12 mouse cellular contexts compared by ENCODE assay signal in the genomic region with DNA sequence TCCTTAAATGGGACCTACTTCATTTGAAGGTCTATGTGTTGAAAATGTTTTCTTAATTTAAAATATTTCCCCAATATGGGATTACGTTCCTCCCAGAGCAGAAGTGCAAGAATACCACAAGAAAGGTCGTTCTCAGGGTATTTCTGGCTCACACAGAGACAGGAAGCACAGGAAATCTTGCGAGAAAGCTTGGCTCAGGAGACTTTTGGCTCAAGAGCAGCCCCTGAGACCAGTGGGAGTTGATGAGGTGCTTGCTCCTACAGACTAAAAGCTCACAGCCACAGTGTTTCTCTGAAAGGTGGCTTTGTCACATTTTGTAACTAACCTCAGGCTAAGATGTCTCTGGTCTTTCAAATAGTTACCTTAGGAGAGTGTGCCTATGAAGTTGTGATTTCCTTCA.
A peak's percentile ranks its signal among the peaks of the same experiment; 100 is the strongest.
DNase-seq lines count a peak whose midpoint lies in the region; ATAC-seq and TF ChIP-seq lines count a peak whose summit lies in the region.
"Had no signal": no experiment of that assay in that cellular context is flagged by ENCODE, and none has a peak within 500 bp of the region (broad histone marks: within the 10 kb centered on the region; RNA-seq: fewer than 3 reads in every experiment).

No protein-coding gene starts in this region.

- H3K4me3 ChIP-seq in cerebellum, adult 2 months (replicated peaks; ENCODE audit: insufficient read depth, low read depth, low read length) = no peak overlapping the region
- H3K4me3 ChIP-seq in kidney, embryonic 16.5 days (ENCODE audit: low read length) = no peak overlapping the region
- H3K4me3 ChIP-seq: liver, embryonic 13.5 days; megakaryocyte, embryonic 14.5 days; myocyte had no signal

- 31% methylated on average over 3 of the region's 3 CpGs for WGBS in cerebellum, adult 2 months
- WGBS in kidney, embryonic 16.5 days = 55% methylated on average over 3 of the region's 3 CpGs

- H3K4me2 ChIP-seq in kidney, embryonic 16.5 days (replicated peaks; ENCODE audit: low read depth, low read length) = no peak overlapping the region
- H3K4me2 ChIP-seq: liver, embryonic 13.5 days had no signal

- no peak for ATAC-seq in kidney, embryonic 16.5 days (ENCODE audit: low FRiP score, low TSS enrichment)
- peak; percentile 30; the same call in 1 of the 2 replicates for ATAC-seq in granulocyte monocyte progenitor cell, adult 5-6 weeks (replicated peaks; ENCODE audit: poor library complexity, severe bottlenecking)
- ATAC-seq: hindbrain, embryonic 16.5 days had no signal

- no peaks in the 10 kb centered on the region for H3K9me3 ChIP-seq in kidney, embryonic 16.5 days (ENCODE audit: low read length)
- H3K9me3 ChIP-seq: liver, embryonic 13.5 days; megakaryocyte, embryonic 14.5 days had no signal

- H3K27ac ChIP-seq in cerebellum, adult 2 months (ENCODE audit: insufficient read depth, low read length) = no peak overlapping the region
- peak overlapping the region; percentile 26; the same call in 1 of the 2 replicates for H3K27ac ChIP-seq in kidney, embryonic 16.5 days (ENCODE audit: low read length)
- H3K27ac ChIP-seq: liver, embryonic 13.5 days had no signal

- no peaks in the 10 kb centered on the region for H3K36me3 ChIP-seq in kidney, embryonic 16.5 days (ENCODE audit: insufficient read depth, low read length)
- H3K36me3 ChIP-seq: liver, embryonic 13.5 days had no signal

- peak; percentile 14 to 15 for DNase-seq in cerebellum, postnatal 10 days
- DNase-seq in cerebellum, adult 2 months = no peak
- no peak for DNase-seq in kidney, adult 11 months
- DNase-seq in kidney, postnatal 10 days = peak; percentile 42
- no peak for DNase-seq in layer of hippocampus, adult 18-20 months (ENCODE audit: low spot score in 2 of 2)
- no peak for DNase-seq in spleen, adult 18-20 months
- DNase-seq: liver, embryonic 13.5 days had no signal

- no peaks in the 10 kb centered on the region for H3K27me3 ChIP-seq in cerebellum, adult 2 months (ENCODE audit: control insufficient read depth, insufficient read depth, low read length)
- no peaks in the 10 kb centered on the region for H3K27me3 ChIP-seq in kidney, embryonic 16.5 days (ENCODE audit: insufficient read depth, low read length)

- H3K9ac ChIP-seq in kidney, embryonic 16.5 days (replicated peaks; ENCODE audit: low read length) = no peak overlapping the region
- H3K9ac ChIP-seq: liver, embryonic 13.5 days had no signal

- TF ChIP-seq POLR2A in cerebellum, adult 2 months (IDR thresholded peaks at IDR 0.05; ENCODE audit: borderline replicate concordance, insufficient read depth, low read length) = no peak

- H3K4me1 ChIP-seq in cerebellum, adult 2 months (ENCODE audit: control insufficient read depth, insufficient read depth, low read length) = peaks cover 7% of the 10 kb centered on the region; the same call in 1 of the 2 replicates
- H3K4me1 ChIP-seq in kidney, embryonic 16.5 days (ENCODE audit: insufficient read depth, low read length) = peaks cover 16% of the 10 kb centered on the region

- TF ChIP-seq CTCF in cerebellum, adult 2 months (IDR thresholded peaks at IDR 0.05; ENCODE audit: borderline replicate concordance, insufficient read depth, low read depth, low read length) = no peak

Comparison
In these comparisons a context has a peak if more than half of its experiments do, and no peak if none do; other contexts are left out.
1. DNase-seq: peak in cerebellum, postnatal 10 days (2 of 2) and kidney, postnatal 10 days (single experiment); none in cerebellum, adult 2 months (0 of 2), kidney, adult 11 months (single experiment), layer of hippocampus, adult 18-20 months (0 of 2) and spleen, adult 18-20 months (0 of 2).